Mouse (Mus musculus): ENCODE data around the gene Fkbp15. TPM values are rescaled to one million over a fixed set of nuclear protein-coding genes. Genes with fewer than 3 reads are reported as not detected.

The Fkbp15 gene
- total RNA-seq, 2 experiments from 2014 or later, result 33.9 to 37.6 TPM

GRCm38 (mm10) chr4:62331977-62332376 lies 28.4 kb downstream of the Fkbp15 start:
- ATAC-seq (replicated peaks; ENCODE audit: low FRiP score, low TSS enrichment, poor library complexity, severe bottlenecking), result no peak

GRCm38 (mm10) chr4:62328941-62329660 lies 31.2 kb downstream of the Fkbp15 start:
- 0 out of 2 replicates have a peak, but pooled peaks have one; percentile 22 for ATAC-seq (replicated peaks; ENCODE audit: low FRiP score, low TSS enrichment, poor library complexity, severe bottlenecking)

GRCm38 (mm10) chr4:62326111-62326510 lies 34.2 kb downstream of the Fkbp15 start:
- no peak for ATAC-seq (replicated peaks; ENCODE audit: low FRiP score, low TSS enrichment, poor library complexity, severe bottlenecking)

GRCm38 (mm10) chr4:62322684-62323083 lies 37.7 kb downstream of the Fkbp15 start:
- no peak for ATAC-seq (replicated peaks; ENCODE audit: low FRiP score, low TSS enrichment, poor library complexity, severe bottlenecking)

GRCm38 (mm10) chr4:62318294-62318693 lies 42.1 kb downstream of the Fkbp15 start:
- ATAC-seq (replicated peaks; ENCODE audit: low FRiP score, low TSS enrichment, poor library complexity, severe bottlenecking), result no peak

- no peak for ATAC-seq (replicated peaks; ENCODE audit: low FRiP score, low TSS enrichment, poor library complexity, severe bottlenecking)
Observed at GRCm38 (mm10) chr4:62316456-62316855, 43.9 kb downstream of the Fkbp15 start.

GRCm38 (mm10) chr4:62314516-62314915 lies 45.8 kb downstream of the Fkbp15 start:
- ATAC-seq (replicated peaks; ENCODE audit: low FRiP score, low TSS enrichment, poor library complexity, severe bottlenecking), result no peak

GRCm38 (mm10) chr4:62313641-62314211 lies 46.6 kb downstream of the Fkbp15 start:
- ATAC-seq (replicated peaks; ENCODE audit: low FRiP score, low TSS enrichment, poor library complexity, severe bottlenecking), result no peak

GRCm38 (mm10) chr4:62312821-62313220 lies 47.5 kb downstream of the Fkbp15 start:
- ATAC-seq (replicated peaks; ENCODE audit: low FRiP score, low TSS enrichment, poor library complexity, severe bottlenecking), result no peak

GRCm38 (mm10) chr4:62308406-62308805 lies 51.9 kb downstream of the Fkbp15 start:
- no peak for ATAC-seq (replicated peaks; ENCODE audit: low FRiP score, low TSS enrichment, poor library complexity, severe bottlenecking)

GRCm38 (mm10) chr4:62306840-62307239 lies 53.5 kb downstream of the Fkbp15 start:
- no peak for ATAC-seq (replicated peaks; ENCODE audit: low FRiP score, low TSS enrichment, poor library complexity, severe bottlenecking)

- no peak for ATAC-seq (replicated peaks; ENCODE audit: low FRiP score, low TSS enrichment, poor library complexity, severe bottlenecking)
Observed at GRCm38 (mm10) chr4:62306301-62306700, 54.0 kb downstream of the Fkbp15 start.

GRCm38 (mm10) chr4:62303288-62303687 lies 57.1 kb downstream of the Fkbp15 start:
- ATAC-seq (replicated peaks; ENCODE audit: low FRiP score, low TSS enrichment, poor library complexity, severe bottlenecking), result no peak

- ATAC-seq (replicated peaks; ENCODE audit: low FRiP score, low TSS enrichment, poor library complexity, severe bottlenecking), result no peak
Observed at GRCm38 (mm10) chr4:62302795-62303194, 57.6 kb downstream of the Fkbp15 start.

- ATAC-seq (replicated peaks; ENCODE audit: low FRiP score, low TSS enrichment, poor library complexity, severe bottlenecking), result no peak
Observed at GRCm38 (mm10) chr4:62300001-62300400, 60.3 kb downstream of the Fkbp15 start.

- no peak for ATAC-seq (replicated peaks; ENCODE audit: low FRiP score, low TSS enrichment, poor library complexity, severe bottlenecking)
Observed at GRCm38 (mm10) chr4:62297280-62298130, 62.8 kb downstream of the Fkbp15 start.

- ATAC-seq (replicated peaks; ENCODE audit: low FRiP score, low TSS enrichment, poor library complexity, severe bottlenecking), result no peak
Observed at GRCm38 (mm10) chr4:62294741-62295140, 65.6 kb downstream of the Fkbp15 start.

- ATAC-seq (replicated peaks; ENCODE audit: low FRiP score, low TSS enrichment, poor library complexity, severe bottlenecking), result no peak
Observed at GRCm38 (mm10) chr4:62293219-62293861, 67.0 kb downstream of the Fkbp15 start.

GRCm38 (mm10) chr4:62292461-62293180 lies 67.7 kb downstream of the Fkbp15 start:
- ATAC-seq (replicated peaks; ENCODE audit: low FRiP score, low TSS enrichment, poor library complexity, severe bottlenecking), result no peak

Measured in megakaryocyte-erythroid progenitor cell, adult 5-6 weeks (primary cell).